Mouse (Mus musculus) midbrain, embryonic 15.5 days (tissue): ENCODE data around the gene Sf3b6. TPM values are rescaled to one million over a fixed set of nuclear protein-coding genes. Genes with fewer than 3 reads are reported as not detected.

Experiments
- ATAC-seq: fragments of 200-750 bp; cut with Nextera tagmentation; replicated peaks from 2 replicates; pipeline ENCODE4 v1.8.0; 2017; ENCODE audit warnings: moderate TSS enrichment
- H3K27ac ChIP-seq: fragments of 300-500 bp; sonication (generic); 2 replicates; pipeline ENCODE4 v1.5.1; 2015; ENCODE audit warnings: mild to moderate bottlenecking, inconsistent platforms
- H3K27me3 ChIP-seq: fragments of 300-500 bp; sonication (generic); replicated peaks from 2 replicates; pipeline ENCODE4 v1.6.1; 2015; ENCODE audit warnings: inconsistent platforms
- H3K36me3 ChIP-seq: fragments of 300-500 bp; sonication (generic); replicated peaks from 2 replicates; pipeline ENCODE4 v1.6.1; 2015; ENCODE audit warnings: inconsistent platforms
- H3K4me1 ChIP-seq: fragments of 300-500 bp; sonication (generic); 2 replicates; pipeline ENCODE4 v1.6.1; 2015; ENCODE audit warnings: inconsistent platforms
- H3K4me2 ChIP-seq: fragments of 300-500 bp; sonication (generic); 2 replicates; pipeline ENCODE4 v1.6.1; 2015; ENCODE audit warnings: inconsistent platforms, mild to moderate bottlenecking, moderate library complexity
- H3K4me3 ChIP-seq: fragments of 300-500 bp; sonication (generic); 2 replicates; pipeline ENCODE4 v1.5.1; 2015; ENCODE audit warnings: mild to moderate bottlenecking, inconsistent platforms
- H3K9ac ChIP-seq: fragments of 300-500 bp; sonication (generic); 2 replicates; pipeline ENCODE4 v1.6.1; 2015; ENCODE audit warnings: mild to moderate bottlenecking, inconsistent platforms
- H3K9me3 ChIP-seq: fragments of 300-500 bp; sonication (generic); 2 replicates; pipeline ENCODE4 v1.6.1; 2016; ENCODE audit warnings: inconsistent platforms
- WGBS: fragments of 180-500 bp; shearing (Covaris S2); methylation state at CpG from one replicate; pipeline ENCODE4 v1.1.7; 2015; ENCODE audit warnings: mixed read lengths; 5-methylcytosine and 5-hydroxymethylcytosine counted together
- polyA plus RNA-seq: library from polyadenylated mRNA; unstranded; fragments of >200 nt; fragmentation: Nextera tagmentation; extraction: Ambion mirVana; gene quantifications from 2 replicates; pipeline ENCODE4 v1.2.1, GENCODE M21; 2015

Sf3b6 gene
- polyA plus RNA-seq, 1 experiment from 2014 or later: 200 TPM

DNA sequence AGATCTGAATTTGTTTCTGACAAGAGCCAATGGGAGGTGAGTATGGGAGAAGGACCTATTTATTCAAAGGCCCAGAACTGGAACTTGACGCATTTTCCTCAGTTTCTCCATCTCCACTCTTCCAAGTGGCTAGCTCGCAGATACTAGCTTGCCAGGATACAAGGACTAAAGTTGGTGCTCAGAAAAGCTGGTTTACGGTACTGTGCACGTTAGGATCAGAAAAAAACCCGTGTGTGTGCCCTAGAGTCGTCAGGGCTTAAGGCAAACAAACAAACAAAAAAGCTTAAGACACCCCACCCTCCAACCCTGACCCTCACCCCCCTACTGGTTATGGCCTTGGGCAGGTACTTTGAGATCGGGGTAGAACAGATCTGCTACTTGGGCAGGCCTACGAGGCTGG lies 25.1 kb downstream of the Sf3b6 start:
- H3K27ac ChIP-seq: no peak overlapping the region
- no peaks in the 10 kb centered on the region for H3K9me3 ChIP-seq
- H3K9ac ChIP-seq: no peak overlapping the region
- peaks cover 22% of the 10 kb centered on the region for H3K4me1 ChIP-seq
- 0 out of 2 replicates have a peak, but pooled peaks have one; percentile 16 for ATAC-seq
- no peaks in the 10 kb centered on the region for H3K36me3 ChIP-seq
- 85% methylated on average over 8 of the region's 8 CpGs for WGBS
- H3K27me3 ChIP-seq: 0 out of 2 replicates have a peak, but pooled peaks cover 3% of the 10 kb centered on the region
- no peak overlapping the region for H3K4me2 ChIP-seq
- no peak overlapping the region for H3K4me3 ChIP-seq

DNA sequence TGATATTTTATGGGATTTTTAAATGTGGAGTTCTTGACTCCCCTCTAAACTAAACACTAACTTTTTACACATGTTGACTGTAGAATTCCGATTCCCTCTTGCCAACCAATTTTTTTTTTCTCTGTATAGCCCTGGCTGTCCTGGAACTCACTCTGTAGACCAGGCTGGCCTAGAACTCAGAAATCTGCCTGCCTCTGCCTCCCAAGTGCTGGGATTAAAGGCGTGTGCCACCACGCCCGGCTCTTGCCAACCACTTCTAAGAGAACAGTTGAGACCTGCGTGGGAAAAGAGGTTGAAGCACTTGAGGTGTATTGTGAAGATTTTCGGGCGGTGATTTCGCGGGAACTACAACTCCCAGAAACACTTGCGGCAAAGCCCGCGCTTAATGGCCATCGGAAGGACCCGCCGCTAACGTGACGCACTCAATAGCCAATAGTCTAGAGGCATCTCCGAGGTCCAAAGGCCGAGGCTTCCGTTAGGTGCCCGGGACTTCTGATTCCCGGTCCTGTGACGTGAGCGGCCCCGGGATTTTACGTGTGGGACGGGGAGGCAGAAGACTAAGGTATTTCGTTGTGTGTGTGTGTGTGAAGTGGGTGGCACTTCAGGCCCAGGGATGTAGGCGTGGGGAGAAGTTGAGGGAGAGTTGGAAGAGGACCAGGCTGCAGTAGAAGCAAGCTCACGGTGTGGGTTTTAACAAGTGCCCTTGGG lies 25.7 kb downstream of the Sf3b6 start, which contains the start of gene Wdcp:
Wdcp (plus strand) TSS at position 414 of the 708 bp plus-strand sequence.
- no peaks in the 10 kb centered on the region for H3K9me3 ChIP-seq
- peak within 1 kb of the TSS; percentile 93 for H3K4me3 ChIP-seq
- peaks cover 22% of the 10 kb centered on the region for H3K4me1 ChIP-seq
- WGBS: under 1% methylated on average over 30 of the region's 30 CpGs
- 0 out of 2 replicates have a peak, but pooled peaks cover 3% of the 10 kb centered on the region for H3K27me3 ChIP-seq
- H3K27ac ChIP-seq: peak within 1 kb of the TSS; percentile 63; the same call in 1 of the 2 replicates
- H3K4me2 ChIP-seq: peak within 1 kb of the TSS; percentile 83
- ATAC-seq: peak; percentile 94
- no peaks in the 10 kb centered on the region for H3K36me3 ChIP-seq
- H3K9ac ChIP-seq: peak within 1 kb of the TSS; percentile 57

DNA sequence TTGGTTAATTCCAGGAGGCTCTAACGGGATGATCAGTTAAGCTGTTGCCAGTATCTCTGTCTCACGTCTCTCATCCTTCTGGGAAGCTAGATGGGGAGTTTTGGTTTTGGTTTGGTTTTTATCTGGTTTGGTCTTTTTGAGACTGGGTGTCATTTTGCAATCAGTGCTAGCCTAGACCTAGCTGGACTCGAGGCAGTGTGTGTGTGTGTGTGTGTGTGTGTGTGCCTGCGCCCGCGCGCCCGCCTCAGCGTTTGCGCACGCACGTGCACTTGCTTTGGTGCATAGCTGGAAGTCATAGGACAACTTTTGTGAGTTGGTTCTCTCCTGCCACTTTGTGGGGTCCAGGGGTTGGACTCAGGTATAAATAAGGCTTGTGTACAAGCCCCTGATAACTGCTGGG lies 26.4 kb downstream of the Sf3b6 start:
- Histone ChIP-seq H3K9me3 (no peaks in the 10 kb centered on the region), H3K4me2 (peak overlapping the region; percentile 62), H3K27ac (0 out of 2 replicates have a peak overlapping the region, but pooled peaks have one; percentile 1), H3K9ac (peak overlapping the region; percentile 57), H3K36me3 (no peaks in the 10 kb centered on the region), H3K27me3 (0 out of 2 replicates have a peak, but pooled peaks cover 3% of the 10 kb centered on the region), H3K4me1 (peaks cover 22% of the 10 kb centered on the region), H3K4me3 (peak overlapping the region; percentile 93)
- 1% methylated on average over 12 of the region's 12 CpGs for WGBS
- ATAC-seq: peak; percentile 48; the same call in 1 of the 2 replicates

DNA sequence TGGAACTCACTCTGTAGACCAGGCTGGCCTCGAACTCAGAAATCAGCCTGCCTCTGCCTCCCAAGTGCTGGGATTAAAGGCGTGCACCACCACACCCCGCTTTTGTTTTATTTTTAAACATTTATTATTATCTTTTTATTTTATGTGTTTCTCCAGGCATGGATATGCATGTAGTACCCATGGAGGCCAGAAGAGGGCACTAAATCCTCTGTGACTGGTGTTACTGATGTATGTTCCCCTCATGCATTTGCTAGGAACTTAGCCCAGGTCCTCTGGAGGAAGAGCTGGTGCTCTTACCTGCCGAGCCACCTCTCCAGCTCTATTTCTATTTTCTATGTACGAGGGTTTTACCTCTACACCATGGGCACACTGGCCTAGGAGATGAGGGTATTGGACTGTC lies 38.8 kb downstream of the Sf3b6 start:
- WGBS: 97% methylated on average over 5 of the region's 5 CpGs
- ATAC-seq: no peak
- Histone ChIP-seq H3K4me2 (no peak overlapping the region), H3K9me3 (no peaks in the 10 kb centered on the region), H3K27ac (no peak overlapping the region), H3K9ac (no peak overlapping the region), H3K36me3 (no peaks in the 10 kb centered on the region), H3K4me3 (no peak overlapping the region), H3K4me1 (no peaks in the 10 kb centered on the region), H3K27me3 (no peaks in the 10 kb centered on the region)

DNA sequence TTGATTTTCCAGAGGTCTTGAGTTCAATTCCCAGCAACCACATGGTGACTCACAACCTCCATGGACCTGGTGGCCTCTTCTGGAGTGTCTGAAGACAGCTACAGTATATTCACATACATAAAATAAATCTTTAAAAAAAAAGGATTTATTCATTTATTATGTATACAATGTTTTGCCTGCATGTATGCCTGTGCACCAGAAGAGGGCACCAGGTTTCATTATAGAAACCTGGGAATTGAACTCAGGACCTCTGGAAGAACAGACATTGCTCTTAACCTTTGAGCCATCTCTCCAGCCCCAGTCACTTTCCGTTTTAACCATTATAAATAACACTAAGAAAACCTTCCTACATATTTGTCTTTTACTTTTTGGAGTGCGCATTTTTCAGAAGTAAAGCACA lies 39.5 kb downstream of the Sf3b6 start:
- no peak for ATAC-seq
- no peaks in the 10 kb centered on the region for H3K36me3 ChIP-seq

DNA sequence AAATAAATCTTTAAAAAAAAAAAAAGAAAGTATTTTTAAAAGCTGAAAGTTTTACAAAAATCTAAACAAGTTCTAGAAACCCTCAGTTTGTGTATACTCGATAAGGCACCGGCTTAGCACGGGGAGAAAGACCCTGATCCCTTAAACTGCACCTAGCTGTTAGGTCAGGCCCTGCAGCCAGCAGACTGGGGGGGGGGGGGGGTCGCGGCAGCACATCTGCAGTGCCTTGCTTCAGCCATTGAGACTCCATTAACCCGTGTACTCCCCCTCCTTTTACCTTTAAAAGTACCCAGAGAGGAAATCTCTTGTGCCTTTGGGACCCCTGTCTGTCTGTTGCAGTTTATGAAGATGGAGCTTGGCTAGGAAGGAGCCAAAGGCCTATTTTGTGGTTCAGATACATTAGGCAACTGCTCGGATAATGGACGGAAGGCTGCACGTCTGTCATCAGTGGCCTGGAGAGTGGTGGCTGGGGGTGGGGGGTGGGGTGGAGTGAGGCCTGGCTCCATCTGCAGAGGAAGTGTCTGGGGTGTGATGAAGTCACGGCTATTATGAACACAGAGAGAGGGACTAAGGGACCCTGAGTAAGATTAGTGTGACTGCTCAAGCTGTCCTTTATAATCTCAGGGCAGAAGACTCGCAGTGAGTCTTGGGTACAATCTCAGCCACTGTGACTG lies 42.0 kb downstream of the Sf3b6 start:
- Histone ChIP-seq H3K27me3 (no peaks in the 10 kb centered on the region), H3K36me3 (no peaks in the 10 kb centered on the region), H3K4me1 (no peaks in the 10 kb centered on the region), H3K4me2 (no peak overlapping the region), H3K9me3 (no peaks in the 10 kb centered on the region), H3K4me3 (no peak overlapping the region), H3K9ac (no peak overlapping the region), H3K27ac (no peak overlapping the region)
- ATAC-seq: 0 out of 2 replicates have a peak, but pooled peaks have one; percentile 38
- 43% methylated on average over 11 of the region's 11 CpGs for whole genome bisulfite sequencing

More for the DNA sequence above, 39.5 kb downstream of the Sf3b6 start:
- 92% methylated on average over 2 of the region's 2 CpGs for WGBS
- no peaks in the 10 kb centered on the region for H3K27me3 ChIP-seq
- H3K4me2 ChIP-seq: no peak overlapping the region
- no peak overlapping the region for H3K9ac ChIP-seq
- no peaks in the 10 kb centered on the region for H3K9me3 ChIP-seq
- H3K27ac ChIP-seq: no peak overlapping the region
- no peak overlapping the region for H3K4me3 ChIP-seq
- H3K4me1 ChIP-seq: no peaks in the 10 kb centered on the region

DNA sequence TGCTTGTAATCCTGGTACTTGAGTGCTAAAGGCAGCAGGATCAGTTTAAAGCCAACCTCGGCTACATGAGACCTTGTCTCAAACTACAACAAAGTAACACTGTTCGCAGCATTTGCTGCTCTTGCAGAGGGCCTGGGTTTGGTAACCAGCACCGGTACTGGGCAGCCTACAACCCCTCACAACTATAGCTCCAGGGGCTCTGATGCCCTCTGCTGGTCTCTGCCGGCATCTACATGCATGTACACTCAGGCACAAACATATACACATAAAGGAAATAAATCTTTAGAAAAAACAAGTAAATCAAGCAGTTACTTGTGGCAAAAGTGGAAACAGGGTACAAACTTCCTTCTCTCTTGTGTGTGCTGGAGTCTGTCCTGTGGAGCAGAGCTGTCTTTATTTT lies 45.3 kb downstream of the Sf3b6 start:
- ATAC-seq: no peak
- no peak overlapping the region for H3K4me3 ChIP-seq
- no peaks in the 10 kb centered on the region for H3K27me3 ChIP-seq
- WGBS: 84% methylated on average over 4 of the region's 4 CpGs
- H3K9ac ChIP-seq: no peak overlapping the region
- H3K36me3 ChIP-seq: no peaks in the 10 kb centered on the region
- no peak overlapping the region for H3K27ac ChIP-seq
- no peaks in the 10 kb centered on the region for H3K4me1 ChIP-seq
- H3K4me2 ChIP-seq: no peak overlapping the region
- H3K9me3 ChIP-seq: no peaks in the 10 kb centered on the region

DNA sequence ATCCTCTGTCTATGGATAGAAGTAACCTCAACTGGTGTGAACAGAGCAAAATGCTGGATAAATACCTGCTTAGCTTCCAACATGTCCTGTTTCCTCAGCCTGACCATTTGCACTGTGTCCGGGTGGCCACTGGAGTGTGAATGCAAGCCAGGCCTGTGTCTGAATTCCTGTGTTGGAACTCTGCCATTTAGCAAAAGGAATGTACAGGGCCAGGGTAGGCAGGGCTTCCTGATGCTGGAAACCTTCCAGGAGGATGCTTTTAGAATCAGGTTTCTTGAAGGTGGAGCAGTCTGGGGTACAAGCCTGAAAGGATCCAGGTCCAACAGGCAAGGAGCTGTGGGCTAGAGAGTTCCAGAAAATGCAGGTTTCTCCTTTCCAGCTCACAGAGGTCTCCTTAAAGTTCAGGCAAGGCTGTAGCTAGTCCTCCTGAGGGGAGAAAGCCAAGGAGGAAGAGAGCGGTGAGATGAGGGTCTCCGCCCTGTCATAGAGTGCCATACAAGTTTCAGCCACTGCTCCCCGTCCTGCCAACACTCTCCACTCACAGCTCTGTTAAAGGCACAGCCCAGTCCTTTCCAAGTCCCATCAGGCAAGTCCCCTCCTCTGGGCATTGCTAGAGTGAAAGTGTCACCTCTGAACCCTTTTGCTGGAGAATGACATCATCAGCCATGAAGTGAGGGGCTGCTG lies 46.5 kb downstream of the Sf3b6 start:
- Histone ChIP-seq H3K9ac (no peak overlapping the region), H3K4me1 (no peaks in the 10 kb centered on the region), H3K4me3 (no peak overlapping the region), H3K9me3 (no peaks in the 10 kb centered on the region), H3K27me3 (no peaks in the 10 kb centered on the region), H3K4me2 (no peak overlapping the region), H3K36me3 (no peaks in the 10 kb centered on the region), H3K27ac (no peak overlapping the region)
- 81% methylated on average over 4 of the region's 4 CpGs for WGBS
- ATAC-seq: no peak

DNA sequence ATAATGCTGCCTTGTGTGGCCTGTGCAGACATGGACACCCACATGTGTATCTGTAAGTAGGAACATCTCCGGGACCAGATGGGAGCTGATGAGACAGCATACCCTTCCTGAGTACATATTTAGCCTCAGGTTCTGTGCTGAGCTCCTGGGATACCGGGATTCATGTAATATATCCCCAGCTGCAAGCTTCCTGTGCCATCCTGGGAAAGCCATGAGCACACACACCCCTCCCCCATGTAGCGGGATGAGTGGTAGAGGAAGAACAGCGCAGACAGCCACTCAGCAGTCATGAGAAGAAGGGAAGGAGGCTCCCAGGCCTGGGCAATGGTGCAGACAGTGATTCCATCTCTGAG lies 47.0 kb downstream of the Sf3b6 start:
- Histone ChIP-seq H3K4me3 (no peak overlapping the region), H3K36me3 (no peaks in the 10 kb centered on the region), H3K27me3 (no peaks in the 10 kb centered on the region), H3K27ac (no peak overlapping the region), H3K9ac (no peak overlapping the region), H3K4me2 (no peak overlapping the region), H3K9me3 (no peaks in the 10 kb centered on the region), H3K4me1 (no peaks in the 10 kb centered on the region)
- ATAC-seq: no peak
- 73% methylated on average over 4 of the region's 4 CpGs for WGBS

DNA sequence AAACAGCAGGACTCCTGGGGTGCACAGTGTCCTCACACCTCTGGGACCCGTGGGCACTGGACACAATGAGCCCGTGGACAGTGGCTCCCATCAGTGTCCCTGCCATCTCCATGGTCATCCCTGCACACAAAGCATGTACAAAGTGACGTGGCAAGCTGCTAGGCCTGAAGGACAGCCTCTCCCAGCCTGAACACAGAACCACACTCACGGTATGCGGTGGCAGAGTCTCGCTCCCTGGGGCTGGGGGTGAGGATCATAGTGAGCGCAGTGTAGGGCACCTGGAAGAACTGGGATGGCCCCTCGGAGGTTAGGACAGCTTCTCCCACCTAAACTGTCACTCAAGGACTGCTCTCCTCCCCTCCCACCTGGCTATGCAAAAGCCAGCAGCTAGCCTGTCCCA lies 51.6 kb downstream of the Sf3b6 start:
- Histone ChIP-seq H3K9ac (no peak overlapping the region), H3K4me2 (no peak overlapping the region), H3K4me3 (no peak overlapping the region), H3K27me3 (no peaks in the 10 kb centered on the region), H3K27ac (no peak overlapping the region), H3K36me3 (no peaks in the 10 kb centered on the region), H3K4me1 (peaks cover 2% of the 10 kb centered on the region), H3K9me3 (no peaks in the 10 kb centered on the region)
- 81% methylated on average over 8 of the region's 8 CpGs for WGBS
- no peak for ATAC-seq

DNA sequence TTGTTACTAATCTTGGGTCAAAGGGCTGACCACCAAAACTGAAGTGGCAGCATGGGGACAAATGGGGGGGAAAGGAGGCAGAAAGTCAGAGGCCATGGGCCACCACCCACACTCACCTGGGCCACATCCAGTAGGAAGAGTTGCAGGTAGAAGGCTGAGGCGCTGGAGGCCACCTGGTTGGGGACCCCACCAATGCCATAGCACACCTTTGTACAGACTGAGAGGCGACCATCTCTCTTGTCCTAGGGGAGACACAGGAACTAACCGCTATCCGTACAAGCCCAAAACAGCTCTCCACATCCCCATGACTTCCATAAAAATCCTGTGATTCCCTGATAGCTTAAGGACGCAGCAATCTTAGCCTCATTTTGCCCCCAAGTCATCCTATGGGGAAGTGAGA lies 53.9 kb downstream of the Sf3b6 start:
- no peak for ATAC-seq
- no peak overlapping the region for H3K4me3 ChIP-seq
- no peaks in the 10 kb centered on the region for H3K9me3 ChIP-seq
- H3K27ac ChIP-seq: no peak overlapping the region
- H3K27me3 ChIP-seq: no peaks in the 10 kb centered on the region
- no peaks in the 10 kb centered on the region for H3K36me3 ChIP-seq
- H3K9ac ChIP-seq: no peak overlapping the region
- H3K4me1 ChIP-seq: peaks cover 8% of the 10 kb centered on the region
- WGBS: 88% methylated on average over 5 of the region's 5 CpGs
- H3K4me2 ChIP-seq: no peak overlapping the region

DNA sequence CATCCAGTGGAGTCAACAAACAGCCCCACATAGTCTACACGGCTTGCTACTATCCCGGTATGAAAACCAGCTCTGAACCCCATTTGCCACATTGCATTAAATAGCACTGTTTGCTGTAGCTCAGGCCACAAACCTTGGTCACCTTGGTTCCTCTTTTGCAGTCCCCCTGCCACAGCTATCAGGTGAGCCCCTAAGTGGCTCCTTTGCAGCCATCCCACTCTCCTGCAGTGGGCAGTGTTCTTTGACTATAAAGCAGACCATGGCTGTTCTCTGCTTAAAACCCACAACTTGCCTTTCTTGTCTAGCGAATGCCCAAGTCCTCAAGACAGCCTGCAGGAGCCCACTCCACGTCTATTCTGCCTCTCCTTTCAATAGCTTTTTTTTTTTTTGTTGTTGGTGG lies 54.9 kb downstream of the Sf3b6 start:
- no peak overlapping the region for H3K9ac ChIP-seq
- 58% methylated on average over 4 of the region's 4 CpGs for WGBS
- H3K4me3 ChIP-seq: no peak overlapping the region
- H3K27ac ChIP-seq: no peak overlapping the region
- H3K4me1 ChIP-seq: peaks cover 8% of the 10 kb centered on the region
- no peaks in the 10 kb centered on the region for H3K9me3 ChIP-seq
- no peaks in the 10 kb centered on the region for H3K36me3 ChIP-seq
- no peak for ATAC-seq
- H3K27me3 ChIP-seq: no peaks in the 10 kb centered on the region
- no peak overlapping the region for H3K4me2 ChIP-seq
